Mouse (Mus musculus) heart, postnatal 4 days (tissue): Measurements from ENCODE around the gene H2-M10.2. TPM values are rescaled to one million over a fixed set of nuclear protein-coding genes. Genes with fewer than 3 reads are reported as not detected.
A peak's percentile ranks its signal among the peaks of the same experiment; 100 is the strongest.
"Not testable (repeated sequence)": the region's sequence is repeated elsewhere in the genome, so short reads cannot be mapped to it uniquely, and the experiment has no call there.

Source experiments
- DNase-seq: peaks from one replicate; pipeline ENCODE4 v3.0.0; 2021
- total RNA-seq, 2 experiments: library from RNA; stranded (reverse); gene quantifications; 2 replicates each; pipeline ENCODE4 v1.2.3; 2021

H2-M10.2 gene
- total RNA-seq, 2 experiments from 2014 or later = not detected

DNA sequence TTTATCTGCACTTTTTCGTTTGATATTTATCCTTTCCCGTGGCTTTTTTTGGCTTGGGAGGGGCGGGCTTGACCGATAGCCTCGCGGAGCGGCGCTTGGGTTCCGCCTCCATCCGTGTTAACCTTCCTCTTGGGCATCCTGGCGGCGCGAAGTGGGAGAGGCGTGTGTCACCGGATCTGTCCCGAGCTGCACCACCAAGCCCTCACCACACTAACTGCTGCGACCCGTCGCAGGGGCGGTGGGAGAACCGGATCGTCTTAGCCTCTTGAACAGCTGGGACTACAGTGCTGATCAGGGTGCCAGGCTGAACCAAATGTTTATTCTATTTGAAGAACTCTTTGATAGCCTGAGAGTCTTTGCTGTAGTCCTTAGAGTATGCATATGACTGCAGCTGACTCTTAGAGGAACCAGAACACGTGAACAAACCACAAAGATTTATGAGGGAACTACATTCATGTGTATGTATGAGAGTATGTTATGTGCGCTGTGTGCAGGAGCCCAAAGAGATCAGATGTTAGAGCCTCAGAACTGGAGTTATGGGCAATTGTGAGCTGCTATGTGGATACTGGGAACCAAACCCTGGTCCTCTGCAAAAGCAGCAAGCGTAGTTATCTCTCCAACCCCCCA, 33.9 kb downstream of the H2-M10.2 start:
- DNase-seq = peak; percentile 14

GRCm38 (mm10) chr17:36248886-36249285, 37.4 kb downstream of the H2-M10.2 start:
- no peak for DNase-seq

GRCm38 (mm10) chr17:36245741-36246140, 40.5 kb downstream of the H2-M10.2 start:
- no peak for DNase-seq

DNA sequence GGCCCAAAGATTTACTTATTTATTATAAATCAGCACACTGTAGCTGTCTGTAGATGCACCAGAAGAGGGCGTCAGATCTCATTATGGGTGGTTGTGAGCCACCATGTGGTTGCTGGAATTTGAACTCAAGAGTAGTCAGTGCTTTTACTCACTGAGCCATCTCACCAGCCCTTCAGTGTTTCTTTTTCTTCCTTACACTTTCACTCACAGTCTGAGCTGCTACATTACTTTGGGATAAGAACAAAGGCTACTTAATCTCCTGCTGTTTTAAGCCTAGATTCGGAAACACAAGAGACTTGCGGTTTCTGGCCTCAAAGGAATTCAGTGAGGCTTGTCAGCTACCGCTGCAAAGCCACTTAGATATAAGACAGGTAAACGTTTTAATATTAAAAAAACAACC, 42.3 kb downstream of the H2-M10.2 start:
- no peak for DNase-seq

DNA sequence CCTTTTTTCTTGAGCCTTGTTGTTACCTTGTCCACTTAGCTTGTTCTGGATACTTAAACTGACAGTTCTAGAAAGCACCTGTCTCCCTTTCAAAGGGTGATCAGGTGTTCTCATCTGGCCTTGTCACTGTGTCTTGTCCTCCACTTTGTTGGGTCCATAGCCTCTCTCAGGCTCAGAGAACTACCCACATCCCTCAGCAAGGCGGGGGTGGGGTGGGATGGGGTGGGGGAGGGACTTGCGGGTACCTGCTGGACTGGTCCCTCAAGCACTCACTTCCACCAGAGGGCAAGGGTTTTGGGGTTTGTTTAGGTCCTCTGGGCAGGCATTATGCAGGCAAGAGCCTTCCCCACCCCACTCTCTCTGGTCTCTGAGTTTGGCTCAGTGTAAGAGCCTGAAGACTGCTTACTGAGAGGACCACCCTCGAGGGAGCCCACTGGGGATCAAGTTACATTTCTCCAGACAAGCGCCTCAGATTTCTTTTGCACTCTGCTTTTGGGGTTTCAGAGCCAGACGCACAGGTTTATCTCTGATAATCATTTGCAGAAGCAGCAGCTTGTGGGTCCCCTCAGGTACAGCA, 45.6 kb downstream of the H2-M10.2 start:
- DNase-seq = no peak

DNA sequence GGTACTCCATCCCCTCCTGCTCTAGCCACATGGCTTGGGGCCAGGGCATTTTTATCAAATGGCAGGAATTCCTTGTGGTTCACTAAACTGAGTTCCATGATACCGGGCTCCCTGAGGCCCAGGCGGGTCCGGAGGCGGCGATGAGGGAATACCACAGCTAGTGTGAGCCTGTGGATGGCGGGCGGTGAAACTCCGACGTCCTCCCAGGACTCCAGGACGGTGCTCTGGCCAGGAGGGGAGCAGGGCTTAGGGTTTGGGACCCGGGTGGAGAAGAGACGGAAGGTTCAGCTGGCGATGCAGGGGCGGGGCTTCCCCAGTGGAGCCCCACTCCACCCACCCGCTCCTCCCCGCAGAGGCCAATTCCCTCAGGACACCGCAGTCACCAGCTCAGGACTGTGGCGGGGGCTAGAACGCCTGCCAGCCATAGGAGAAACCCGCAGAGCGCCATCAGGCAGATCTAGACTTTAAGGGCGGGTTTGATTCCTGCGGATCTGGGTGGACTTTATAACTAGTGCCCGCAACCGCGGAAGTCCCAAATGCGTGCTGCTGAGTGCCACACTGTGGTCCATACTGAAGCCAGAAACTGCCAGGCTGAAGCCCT, 48.9 kb downstream of the H2-M10.2 start:
- peak; percentile 17 for DNase-seq

DNA sequence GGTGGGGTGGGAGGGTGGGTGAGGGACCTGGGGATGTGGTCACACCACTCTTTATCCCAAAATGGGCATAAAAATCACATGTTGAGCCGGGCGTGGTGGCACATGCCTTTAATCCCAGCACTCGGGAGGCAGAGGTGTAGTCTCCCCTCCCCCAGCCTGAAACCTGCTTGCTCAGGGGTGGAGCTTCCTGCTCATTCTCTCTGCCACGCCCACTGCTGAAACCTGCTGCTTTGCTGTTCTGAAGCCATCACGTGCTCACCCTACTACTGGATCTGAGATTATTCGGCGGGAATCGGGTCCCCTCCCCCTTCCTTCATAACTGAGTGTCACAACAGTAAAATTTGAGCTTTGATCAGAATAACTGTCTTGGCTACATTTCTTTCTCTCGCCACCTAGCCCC, 51.0 kb downstream of the H2-M10.2 start:
- DNase-seq = not testable (repeated sequence)

Other genes starting within 250 kb of the H2-M10.2 start
- 1 to 10 TPM; 7.9 to 9.3 TPM for gene H2-T22, start 243.7 kb downstream of the H2-M10.2 start, total RNA-seq
- gene Gm6034, start 243.5 kb downstream of the H2-M10.2 start, total RNA-seq = not detected
- gene Gm11127, start 228.1 kb downstream of the H2-M10.2 start, total RNA-seq = 1 to 10 TPM in 1 of 2 experiments, under 1 TPM in 1; 0.98 to 1.1 TPM
- not detected for gene Gm19684, start 164.8 kb downstream of the H2-M10.2 start, total RNA-seq
- not detected for gene Gm7030, start 157.1 kb downstream of the H2-M10.2 start, total RNA-seq
- not detected for gene Gm8909, start 118.0 kb downstream of the H2-M10.2 start, total RNA-seq
- gene H2-T3, start 96.2 kb downstream of the H2-M10.2 start, total RNA-seq = not detected
- 10 to 100 TPM; 35.0 to 43.1 TPM for gene Rpp21, start 28.4 kb downstream of the H2-M10.2 start, total RNA-seq
- gene Trim39, start 14.2 kb downstream of the H2-M10.2 start, total RNA-seq = 1 to 10 TPM; 8.3 TPM
- gene H2-M10.1, start 39.7 kb upstream of the H2-M10.2 start, total RNA-seq = not detected
- gene H2-M10.3, start 81.9 kb upstream of the H2-M10.2 start, total RNA-seq = not detected
- gene H2-M10.4, start 175.8 kb upstream of the H2-M10.2 start, total RNA-seq = not detected